Mouse (Mus musculus) embryonic facial prominence, embryonic 12.5 days (tissue): Measurements from ENCODE around the gene Trp53i13. TPM values are rescaled to one million over a fixed set of nuclear protein-coding genes. Genes with fewer than 3 reads are reported as not detected.

Experiments
- ATAC-seq: fragments of 200-750 bp; cut with Nextera tagmentation; 2 replicates; pipeline ENCODE4 v1.8.0; 2017; ENCODE audit not compliant: insufficient number of reproducible peaks, insufficient read depth, low FRiP score, low TSS enrichment
- H3K27ac ChIP-seq: fragments of 300-500 bp; sonication (generic); 2 replicates; pipeline ENCODE4 v1.5.1; 2016; ENCODE audit warnings: mild to moderate bottlenecking
- H3K27me3 ChIP-seq: fragments of 300-500 bp; sonication (generic); 2 replicates; pipeline ENCODE4 v1.6.1; 2016; ENCODE audit warnings: mild to moderate bottlenecking, moderate library complexity
- H3K36me3 ChIP-seq: fragments of 300-500 bp; sonication (generic); 2 replicates; pipeline ENCODE4 v1.6.1; 2016; ENCODE audit warnings: mild to moderate bottlenecking
- H3K4me1 ChIP-seq: fragments of 300-500 bp; sonication (generic); 2 replicates; pipeline ENCODE4 v1.6.1; 2016
- H3K4me2 ChIP-seq: fragments of 300-500 bp; sonication (generic); replicated peaks from 2 replicates; pipeline ENCODE4 v1.6.1; 2016; ENCODE audit warnings: mild to moderate bottlenecking, moderate library complexity
- H3K4me3 ChIP-seq: fragments of 300-500 bp; sonication (generic); 2 replicates; pipeline ENCODE4 v1.5.1; 2016; ENCODE audit warnings: mild to moderate bottlenecking
- H3K9ac ChIP-seq: fragments of 300-500 bp; sonication (generic); 2 replicates; pipeline ENCODE4 v1.6.1; 2016; ENCODE audit warnings: mild to moderate bottlenecking, moderate library complexity
- H3K9me3 ChIP-seq: fragments of 300-500 bp; sonication (generic); 2 replicates; pipeline ENCODE4 v1.6.1; 2016; ENCODE audit warnings: mild to moderate bottlenecking, moderate library complexity
- WGBS: fragments of 180-500 bp; shearing (Covaris S2); methylation state at CpG from one replicate; pipeline ENCODE4 v1.1.7; 2016; 5-methylcytosine and 5-hydroxymethylcytosine counted together
- polyA plus RNA-seq: library from polyadenylated mRNA; unstranded; fragments of >200 nt; fragmentation: Nextera tagmentation; extraction: Ambion mirVana; gene quantifications from 2 replicates; pipeline ENCODE4 v1.2.1, GENCODE M21; 2016

Trp53i13 gene
- polyA plus RNA-seq, 1 experiment from 2014 or later = 55.2 TPM

DNA sequence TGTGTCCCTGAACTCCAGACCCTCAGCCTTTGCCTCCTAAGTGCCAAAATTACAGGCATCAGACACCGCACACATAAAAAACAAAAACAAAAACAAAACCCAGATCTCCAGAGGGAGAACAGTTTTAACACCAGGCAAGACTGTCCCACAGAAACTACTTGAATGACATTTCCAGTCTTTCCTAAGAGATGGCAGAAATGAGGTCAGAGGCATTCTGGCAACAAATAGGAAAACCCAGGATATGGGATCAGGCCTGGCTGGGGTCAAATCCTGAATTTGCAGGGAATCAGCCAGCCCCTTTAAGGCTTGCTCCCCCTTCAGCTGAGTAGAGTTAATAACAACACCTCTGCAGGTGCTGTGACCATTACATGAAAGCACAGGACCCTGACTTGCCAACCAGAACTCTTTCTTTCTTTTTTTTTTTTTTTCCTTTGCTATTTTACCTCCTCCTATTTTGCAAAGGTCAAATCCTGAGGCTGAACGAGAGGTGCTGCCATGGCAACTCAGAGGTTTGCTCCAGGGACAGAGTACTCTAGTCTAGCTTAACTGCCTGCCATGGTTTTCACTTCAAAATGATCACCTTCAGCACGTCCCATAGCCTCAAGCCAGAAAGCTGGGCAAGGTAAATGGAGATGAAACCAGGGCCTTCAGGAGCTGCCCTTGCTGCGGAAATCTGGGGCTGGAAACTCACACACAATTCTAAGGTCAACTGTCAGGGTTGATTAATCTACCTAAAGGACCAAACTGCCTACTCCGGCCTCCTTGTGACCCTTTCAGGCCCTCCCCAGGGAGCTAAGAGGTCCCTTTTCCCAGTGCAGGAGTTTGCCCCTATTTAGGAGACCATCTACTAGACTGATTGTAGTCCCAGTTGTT is 1.0 kb upstream of the Trp53i13 start:
- no peak overlapping the region for H3K9ac ChIP-seq
- peaks cover 37% of the 10 kb centered on the region for H3K4me1 ChIP-seq
- ATAC-seq = no peak
- no peak overlapping the region for H3K4me3 ChIP-seq
- no peaks in the 10 kb centered on the region for H3K36me3 ChIP-seq
- peaks cover 24% of the 10 kb centered on the region for H3K27me3 ChIP-seq
- H3K4me2 ChIP-seq = peak overlapping the region; percentile 98; the same call in 1 of the 2 replicates
- no peak overlapping the region for H3K27ac ChIP-seq
- H3K9me3 ChIP-seq = no peaks in the 10 kb centered on the region
- 44% methylated on average over 5 of the region's 5 CpGs for WGBS

DNA sequence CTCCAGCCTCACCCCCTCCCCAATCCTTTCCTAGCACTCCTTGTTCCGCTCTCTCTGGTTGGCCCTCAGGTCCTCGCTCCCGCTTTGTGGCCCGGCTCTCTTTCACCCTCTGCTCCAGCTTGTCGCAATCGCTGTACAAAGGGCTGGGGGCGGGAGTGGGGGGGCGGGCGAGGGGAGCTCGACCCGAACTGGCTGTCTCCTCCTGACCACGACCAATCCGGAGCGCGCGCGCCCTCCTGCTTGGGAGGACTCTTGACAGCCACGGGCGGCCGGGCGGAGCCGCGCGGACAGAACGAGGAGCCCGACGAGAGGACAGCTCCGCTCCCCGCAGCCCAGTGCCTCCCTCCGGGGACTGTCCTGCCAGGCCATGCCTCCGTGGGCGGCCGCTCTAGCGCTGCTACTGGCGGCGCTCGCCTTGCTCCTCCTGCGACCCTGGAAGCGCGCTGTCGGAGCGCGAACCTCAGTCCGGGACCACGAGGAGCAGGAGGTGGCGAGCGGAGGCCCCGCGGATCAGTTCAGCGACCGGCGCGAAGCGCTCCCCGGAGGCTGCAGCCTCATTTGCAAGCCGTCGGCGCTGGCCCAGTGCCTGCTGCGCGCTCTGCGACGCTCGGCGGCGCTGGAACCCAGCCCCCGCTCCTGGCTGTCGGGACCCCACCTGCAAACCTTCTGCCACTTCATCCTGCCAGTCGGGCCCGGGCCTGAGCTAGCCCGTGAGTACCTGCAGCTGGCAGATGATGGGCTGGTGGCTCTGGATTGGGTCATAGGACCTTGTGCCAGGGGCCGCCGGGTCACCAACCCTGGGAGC is 746 bp downstream of the Trp53i13 start, which contains the start of gene Abhd15:
Gene Abhd15, plus strand, starts transcription at position 290 of the 805 bp plus-strand sequence.
- Histone ChIP-seq H3K4me2 (peak within 1 kb of the TSS; percentile 98), H3K4me3 (peak within 1 kb of the TSS; percentile 74), H3K36me3 (no peaks in the 10 kb centered on the region), H3K27ac (no peak within 1 kb of the TSS), H3K9ac (peak within 1 kb of the TSS; percentile 53), H3K27me3 (peaks cover 24% of the 10 kb centered on the region), H3K4me1 (peaks cover 35% of the 10 kb centered on the region), H3K9me3 (no peaks in the 10 kb centered on the region)
- peak; percentile 22; the same call in 1 of the 2 replicates for ATAC-seq
- under 1% methylated on average over 71 of the region's 72 CpGs for WGBS

DNA sequence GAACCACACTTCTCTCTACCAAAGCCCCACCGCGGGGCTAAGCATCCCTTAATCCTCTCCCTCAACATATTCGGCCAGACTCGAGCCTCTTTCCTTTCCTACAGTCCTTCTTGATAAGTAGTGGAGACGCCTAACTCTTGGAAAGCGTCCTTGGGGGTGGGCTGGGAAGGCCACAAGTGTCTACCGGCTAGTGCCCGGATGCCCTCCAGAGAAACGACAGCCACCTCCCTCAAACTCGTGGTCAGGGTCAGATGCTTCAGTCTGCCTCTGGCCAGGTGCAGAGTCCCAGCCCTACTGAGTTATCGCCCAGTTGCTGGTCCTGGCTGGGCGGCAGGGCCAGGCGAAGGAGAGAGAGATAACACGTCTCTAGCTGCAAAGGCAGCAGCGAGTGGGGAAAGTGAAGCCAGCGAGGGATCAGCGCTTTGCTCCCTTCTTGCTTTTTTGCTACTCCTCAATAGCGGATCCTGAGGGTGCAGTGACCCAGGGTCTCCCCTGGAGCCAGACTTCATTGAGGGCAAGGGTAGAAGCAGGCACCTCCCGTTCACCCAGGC is 1.4 kb downstream of the Trp53i13 start:
- Histone ChIP-seq H3K4me2 (peak overlapping the region; percentile 98), H3K4me1 (peaks cover 35% of the 10 kb centered on the region), H3K27ac (no peak overlapping the region), H3K4me3 (peak overlapping the region; percentile 74), H3K27me3 (peaks cover 24% of the 10 kb centered on the region), H3K9me3 (no peaks in the 10 kb centered on the region), H3K9ac (0 out of 2 replicates have a peak overlapping the region, but pooled peaks have one; percentile 53), H3K36me3 (no peaks in the 10 kb centered on the region)
- WGBS = 7% methylated on average over 19 of the region's 19 CpGs
- no peak for ATAC-seq

DNA sequence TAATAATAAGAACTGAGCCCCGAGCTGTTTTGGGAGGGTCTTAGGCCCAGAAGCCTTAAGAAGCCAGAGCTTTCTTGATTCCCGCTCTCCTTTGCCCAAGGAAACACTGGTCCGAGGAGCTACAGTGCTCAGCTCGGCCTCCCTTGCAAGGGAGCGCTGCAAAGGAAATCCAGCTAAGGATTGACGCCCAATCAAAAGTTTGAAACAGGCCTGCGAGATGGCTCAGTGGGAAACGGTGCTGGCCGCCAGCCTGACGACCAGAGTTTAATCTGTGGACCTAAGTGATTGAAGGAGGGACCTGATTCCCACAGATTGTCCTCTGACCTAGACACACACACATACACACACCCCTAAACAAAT is 2.0 kb downstream of the Trp53i13 start:
- ATAC-seq = no peak
- H3K9me3 ChIP-seq = no peaks in the 10 kb centered on the region
- 7% methylated on average over 10 of the region's 10 CpGs for WGBS
- H3K36me3 ChIP-seq = no peaks in the 10 kb centered on the region
- peaks cover 24% of the 10 kb centered on the region for H3K27me3 ChIP-seq
- peak overlapping the region; percentile 74 for H3K4me3 ChIP-seq
- peaks cover 38% of the 10 kb centered on the region for H3K4me1 ChIP-seq
- H3K9ac ChIP-seq = peak overlapping the region; percentile 22; the same call in 1 of the 2 replicates
- H3K4me2 ChIP-seq = peak overlapping the region; percentile 98
- H3K27ac ChIP-seq = no peak overlapping the region; the same call in 1 of the 2 replicates

- H3K4me3 ChIP-seq = peak overlapping the region; percentile 74
- H3K4me2 ChIP-seq = peak overlapping the region; percentile 98
- no peaks in the 10 kb centered on the region for H3K36me3 ChIP-seq
- H3K9ac ChIP-seq = peak overlapping the region; percentile 77
- H3K9me3 ChIP-seq = no peaks in the 10 kb centered on the region
- H3K27me3 ChIP-seq = peaks cover 24% of the 10 kb centered on the region
- 1% methylated on average over 69 of the region's 84 CpGs for WGBS
- peak; percentile 35; the same call in 1 of the 2 replicates for ATAC-seq
- H3K4me1 ChIP-seq = peaks cover 44% of the 10 kb centered on the region
- peak overlapping the region; percentile 75 for H3K27ac ChIP-seq
These were observed 2.6 kb downstream of the Trp53i13 start for GRCm38 (mm10) chr11:77512891-77513810.

DNA sequence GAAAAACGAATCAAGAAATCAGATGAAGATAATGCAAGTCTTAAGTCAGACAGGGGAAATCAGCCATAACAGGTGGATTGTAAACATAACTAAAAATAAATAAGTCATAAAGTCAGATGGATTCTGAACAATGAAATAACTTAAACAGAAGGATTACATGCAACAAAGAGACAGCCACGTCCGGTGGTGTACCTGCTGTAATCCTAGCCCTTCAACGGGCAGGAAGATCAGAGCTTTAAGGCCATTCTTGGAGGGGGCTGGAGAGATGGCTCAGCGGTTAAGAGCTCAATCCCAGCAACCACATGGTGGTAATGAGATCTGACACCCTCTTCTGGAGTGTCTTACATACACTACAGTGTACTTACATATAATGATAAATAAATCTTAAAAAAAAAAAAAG is 4.4 kb downstream of the Trp53i13 start:
- Histone ChIP-seq H3K9ac (no peak overlapping the region), H3K9me3 (no peaks in the 10 kb centered on the region), H3K27ac (no peak overlapping the region), H3K4me2 (no peak overlapping the region), H3K36me3 (peaks cover 12% of the 10 kb centered on the region), H3K4me1 (peaks cover 47% of the 10 kb centered on the region), H3K4me3 (no peak overlapping the region), H3K27me3 (peaks cover 21% of the 10 kb centered on the region)
- WGBS = 70% methylated on average over 5 of the region's 5 CpGs
- no peak for ATAC-seq

GRCm38 (mm10) chr11:77508068-77509021 is 7.4 kb downstream of the Trp53i13 start:
- peak; percentile 49; the same call in 1 of the 2 replicates for ATAC-seq
- H3K4me1 ChIP-seq = peaks cover 20% of the 10 kb centered on the region
- peak overlapping the region; percentile 48 for H3K9ac ChIP-seq
- peaks cover 42% of the 10 kb centered on the region for H3K36me3 ChIP-seq
- peak overlapping the region; percentile 37 for H3K4me3 ChIP-seq
- 18% methylated on average over 49 of the region's 49 CpGs for WGBS
- H3K27ac ChIP-seq = peak overlapping the region; percentile 72
- H3K27me3 ChIP-seq = no peaks in the 10 kb centered on the region
- peak overlapping the region; percentile 72 for H3K4me2 ChIP-seq
- H3K9me3 ChIP-seq = no peaks in the 10 kb centered on the region

DNA sequence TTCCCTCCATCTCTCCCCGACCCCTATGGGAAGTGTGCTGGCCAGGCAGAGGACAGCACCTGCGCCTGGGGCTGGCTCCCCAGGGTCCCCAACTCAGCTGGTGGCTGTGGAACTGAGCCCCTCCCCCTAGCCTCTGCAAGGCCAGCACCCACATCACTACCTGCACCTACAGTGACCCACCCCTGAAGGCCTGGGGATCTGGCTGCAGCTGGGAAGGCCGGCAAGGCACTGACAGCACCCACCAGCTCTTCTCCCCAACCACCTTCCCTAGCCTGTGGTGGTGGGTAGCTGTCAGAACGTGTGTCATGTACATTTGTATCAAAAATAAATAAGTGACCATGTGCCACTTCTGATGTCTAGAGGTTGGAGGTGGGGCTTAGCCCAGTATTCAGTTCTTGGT is 8.4 kb downstream of the Trp53i13 start:
- Histone ChIP-seq H3K4me1 (peaks cover 18% of the 10 kb centered on the region), H3K4me3 (no peak overlapping the region), H3K27me3 (no peaks in the 10 kb centered on the region), H3K27ac (no peak overlapping the region), H3K4me2 (no peak overlapping the region), H3K9me3 (no peaks in the 10 kb centered on the region), H3K36me3 (peaks cover 51% of the 10 kb centered on the region), H3K9ac (no peak overlapping the region)
- ATAC-seq = no peak
- 76% methylated on average over 4 of the region's 4 CpGs for WGBS

- Histone ChIP-seq H3K27me3 (no peaks in the 10 kb centered on the region), H3K4me2 (no peak overlapping the region), H3K4me1 (peaks cover 15% of the 10 kb centered on the region), H3K9ac (no peak overlapping the region), H3K36me3 (peaks cover 56% of the 10 kb centered on the region), H3K27ac (no peak overlapping the region), H3K9me3 (no peaks in the 10 kb centered on the region), H3K4me3 (no peak overlapping the region)
- WGBS = 82% methylated on average over 6 of the region's 6 CpGs
- ATAC-seq = no peak
These were observed 8.8 kb downstream of the Trp53i13 start for GRCm38 (mm10) chr11:77506941-77507340.

- WGBS = 82% methylated on average over 14 of the region's 14 CpGs
- peaks cover 57% of the 10 kb centered on the region for H3K36me3 ChIP-seq
- no peaks in the 10 kb centered on the region for H3K9me3 ChIP-seq
- peaks cover 12% of the 10 kb centered on the region for H3K4me1 ChIP-seq
- no peak overlapping the region for H3K27ac ChIP-seq
- no peaks in the 10 kb centered on the region for H3K27me3 ChIP-seq
- H3K9ac ChIP-seq = no peak overlapping the region
- no peak for ATAC-seq
- no peak overlapping the region for H3K4me3 ChIP-seq
- H3K4me2 ChIP-seq = no peak overlapping the region
These were observed 9.5 kb downstream of the Trp53i13 start for GRCm38 (mm10) chr11:77506273-77506672.
